Mouse (Mus musculus) left cerebral cortex, adult 11 months (tissue): ENCODE measurements around the gene Usp38.

ENCODE experiments used
- DNase-seq: peaks from one replicate; pipeline ENCODE4 v3.0.0; 2022; ENCODE audit warnings: low spot score

The Usp38 gene

GRCm38 (mm10) chr8:80961937-80962591 lies 52.7 kb downstream of the Usp38 start:
- no peak for DNase-seq

- DNase-seq, result no peak
These were observed 53.6 kb downstream of the Usp38 start for GRCm38 (mm10) chr8:80961070-80961609.

GRCm38 (mm10) chr8:80959588-80960268 lies 55.0 kb downstream of the Usp38 start:
- DNase-seq, result no peak

GRCm38 (mm10) chr8:80957776-80958175 lies 57.0 kb downstream of the Usp38 start:
- DNase-seq, result no peak

GRCm38 (mm10) chr8:80952973-80953372 lies 61.8 kb downstream of the Usp38 start:
- DNase-seq, result no peak

- no peak for DNase-seq
These were observed 62.4 kb downstream of the Usp38 start for GRCm38 (mm10) chr8:80952235-80952915.

GRCm38 (mm10) chr8:80948405-80949183 lies 66.1 kb downstream of the Usp38 start:
- no peak for DNase-seq

- no peak for DNase-seq
These were observed 71.0 kb downstream of the Usp38 start for GRCm38 (mm10) chr8:80943742-80944141.

GRCm38 (mm10) chr8:80941621-80942020 lies 73.1 kb downstream of the Usp38 start:
- DNase-seq, result no peak

- DNase-seq, result no peak
These were observed 76.7 kb downstream of the Usp38 start for GRCm38 (mm10) chr8:80937814-80938650.
